Mouse (Mus musculus): ENCODE measurements at regions not wholly inside any gene's neighbourhood (a gene's known extent, or its start where the extent isn't known, plus 50 kb on each side); places are given as distances from the start of the nearest gene placed in this dataset.
A peak's percentile ranks its signal among the peaks of the same experiment; 100 is the strongest.

GRCm38 (mm10) chr5:119217077-119217476, 453.4 kb upstream of the Tbx3 start:
- DNase-seq (ENCODE audit: low read depth): no peak

DNA sequence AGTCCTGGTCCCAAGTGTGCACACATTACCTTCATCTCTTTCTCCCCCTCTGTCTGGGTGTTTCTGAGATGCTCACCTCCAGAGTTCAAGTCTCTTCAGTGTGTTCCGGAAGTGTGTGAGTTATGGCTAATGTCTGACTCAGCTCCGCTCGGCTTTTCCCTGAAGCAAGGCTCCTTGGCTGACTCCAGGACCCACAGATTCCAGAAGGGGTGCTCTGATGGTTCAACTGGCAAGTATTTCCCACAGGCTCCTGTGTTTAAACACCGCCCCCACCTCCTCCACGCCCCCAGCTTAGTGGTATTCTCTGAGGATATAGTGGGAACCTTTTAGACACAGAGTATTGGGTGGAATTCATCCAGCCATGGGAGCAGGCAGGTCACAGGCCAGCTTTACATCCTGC, 441.8 kb upstream of the Tbx3 start:
- peak; percentile 77 for DNase-seq (ENCODE audit: low read depth)

DNA sequence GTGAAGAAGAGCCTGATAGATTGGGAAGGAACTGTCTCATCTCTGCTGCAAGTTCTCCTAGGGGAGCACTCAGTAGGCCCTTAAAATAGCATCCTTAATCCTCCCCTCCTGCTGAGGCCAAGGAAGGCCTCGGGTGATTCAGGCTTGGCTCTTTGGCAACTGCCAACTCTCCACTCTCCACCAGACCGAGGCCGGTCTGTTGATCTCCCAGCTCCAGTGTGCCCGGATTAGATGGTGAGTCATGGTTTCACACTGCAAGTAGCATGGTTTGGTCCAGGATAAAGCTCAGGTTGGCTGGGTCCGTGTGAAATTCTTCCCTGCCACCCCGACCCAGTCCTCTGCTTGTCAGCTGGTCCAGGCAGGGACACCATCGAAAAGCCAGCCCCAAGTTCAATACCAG, 437.5 kb upstream of the Tbx3 start:
- DNase-seq (ENCODE audit: low read depth): peak; percentile 86

DNA sequence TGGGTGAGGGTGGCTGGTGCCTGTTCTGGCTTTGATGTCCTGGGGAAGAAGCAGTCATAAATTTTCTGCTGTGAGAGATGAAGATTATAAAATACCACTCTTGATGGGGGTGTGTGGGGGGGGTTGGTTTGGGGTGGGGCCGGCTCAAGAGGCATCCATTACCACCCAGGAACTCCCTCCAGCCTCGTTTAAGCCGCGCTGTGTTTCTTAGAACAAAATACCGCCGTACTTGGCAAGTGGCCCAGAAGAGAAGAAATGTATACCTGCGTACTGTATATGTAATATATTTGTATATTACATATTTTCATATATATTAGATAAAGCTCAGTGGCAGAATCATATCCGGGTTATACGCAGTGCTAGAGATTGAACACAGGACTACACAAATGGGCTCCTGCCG, 434.6 kb upstream of the Tbx3 start:
- no peak for DNase-seq (ENCODE audit: low read depth)

DNA sequence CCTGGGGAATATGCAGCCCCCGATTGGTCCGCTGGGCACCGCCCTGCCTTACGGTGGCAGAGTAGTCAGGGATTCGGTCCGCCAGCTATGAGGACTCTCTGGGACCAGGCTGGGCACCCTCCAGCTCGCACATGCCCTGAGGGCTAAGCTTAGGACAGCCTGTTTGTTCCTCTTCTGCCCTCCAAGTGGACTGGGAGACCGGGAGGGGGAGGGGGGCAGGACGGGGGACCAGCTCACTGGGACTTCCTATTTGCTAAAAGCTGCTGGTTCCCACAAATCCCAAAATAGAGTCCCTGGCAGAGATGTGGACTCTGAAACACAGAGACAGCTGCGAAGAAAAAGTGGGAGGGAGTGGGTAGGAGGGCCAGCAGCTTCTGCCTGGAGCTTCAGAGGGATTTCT, 423.6 kb upstream of the Tbx3 start:
- DNase-seq (ENCODE audit: low read depth): no peak

DNA sequence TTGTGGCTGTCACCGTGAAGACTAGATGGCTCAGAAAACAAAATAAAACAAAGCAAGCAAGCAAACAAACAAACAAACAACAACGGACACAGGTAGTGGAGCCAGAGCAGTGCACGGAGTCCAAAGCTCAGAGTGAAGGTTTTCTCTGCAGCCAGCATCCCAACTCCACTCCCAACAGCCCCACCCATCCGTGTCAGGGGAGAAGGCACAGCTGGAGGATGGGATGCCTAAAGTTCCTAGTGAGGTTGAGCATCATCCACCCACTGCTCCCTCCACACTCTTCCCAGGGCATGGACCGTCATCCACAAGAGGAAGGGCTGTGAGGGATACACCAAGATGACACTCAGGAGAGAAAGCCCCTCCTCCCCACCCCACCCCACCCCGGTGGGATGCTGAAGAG, 421.8 kb upstream of the Tbx3 start:
- DNase-seq (ENCODE audit: low read depth): no peak

- DNase-seq (ENCODE audit: low read depth): no peak
Observed at GRCm38 (mm10) chr5:119249124-119249718, 421.2 kb upstream of the Tbx3 start.

DNA sequence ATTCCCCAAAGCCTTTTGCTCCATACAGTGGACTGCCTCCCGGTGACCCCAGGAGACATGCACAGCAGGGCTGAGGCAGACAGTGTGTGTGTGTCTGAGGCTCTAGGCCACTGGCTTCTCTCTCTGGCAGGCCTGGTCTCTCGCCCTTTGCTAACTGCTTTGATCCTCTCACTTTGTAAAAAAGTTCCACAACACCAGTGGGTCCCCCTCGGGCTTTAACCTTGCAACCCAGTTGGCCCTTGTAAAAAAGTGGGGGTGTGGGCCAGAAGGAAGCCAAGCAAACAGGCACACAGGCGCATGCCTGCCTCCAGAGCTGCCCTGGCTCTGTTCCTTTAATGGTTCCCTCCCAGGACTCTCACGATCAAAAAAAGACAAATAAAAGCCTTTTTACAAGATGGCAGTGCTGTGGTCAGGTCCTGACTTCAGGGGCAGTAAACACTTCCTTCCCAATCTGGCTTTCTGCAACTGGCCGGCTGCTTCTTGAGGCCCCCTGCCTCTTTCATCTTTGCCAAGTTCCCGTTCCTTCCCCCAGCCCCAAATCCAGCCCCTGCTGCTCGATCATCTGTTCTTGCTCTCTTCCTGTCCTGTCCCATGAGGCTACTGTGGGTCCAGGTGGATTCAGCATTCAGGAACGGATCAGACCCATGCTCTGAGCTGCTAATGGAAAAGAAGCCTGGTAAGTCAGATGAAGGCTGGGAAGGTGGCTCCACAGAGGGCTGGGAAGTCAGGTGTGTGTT, 419.0 kb upstream of the Tbx3 start:
- DNase-seq (ENCODE audit: low read depth): no peak

GRCm38 (mm10) chr5:119257374-119258120, 412.9 kb upstream of the Tbx3 start:
- no peak for DNase-seq (ENCODE audit: low read depth)

GRCm38 (mm10) chr5:119258831-119259230, 411.6 kb upstream of the Tbx3 start:
- no peak for DNase-seq (ENCODE audit: low read depth)

DNA sequence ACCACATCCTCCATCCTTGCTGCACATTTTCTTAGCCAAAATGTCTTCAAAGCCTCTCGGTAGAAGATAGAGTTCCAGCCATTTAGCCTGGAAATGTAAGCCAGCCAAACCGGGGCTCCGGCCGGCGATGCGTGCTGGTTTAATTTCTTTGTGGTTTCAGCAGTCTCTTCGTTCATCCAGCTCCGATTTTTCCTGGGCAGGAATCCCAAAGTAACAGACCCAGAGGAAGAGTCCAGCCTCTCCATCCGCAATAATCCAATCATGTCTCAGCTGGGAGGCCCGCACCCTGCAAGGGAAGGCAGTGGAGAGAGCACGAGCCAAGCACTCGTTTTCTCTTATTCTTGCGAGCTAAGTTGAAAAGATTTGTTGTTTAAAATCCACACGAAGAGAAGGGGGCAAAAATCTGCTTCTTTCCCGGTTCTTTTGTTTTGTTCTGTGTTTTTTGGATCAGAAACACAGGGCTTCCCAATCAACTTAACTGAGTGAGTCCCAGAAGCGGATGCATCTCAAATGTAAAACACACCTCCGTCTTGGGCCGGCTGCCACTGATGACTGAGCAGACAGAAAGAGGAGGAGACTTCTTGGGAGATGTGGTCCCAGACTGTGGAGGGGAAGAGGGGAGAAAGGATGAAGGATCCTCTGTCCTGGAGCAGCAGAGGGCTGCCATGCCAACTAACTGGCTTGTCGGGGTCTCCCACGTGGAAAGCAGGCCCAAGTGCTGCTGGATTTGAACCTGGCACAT, 405.1 kb upstream of the Tbx3 start:
- peak; percentile 87 for DNase-seq (ENCODE audit: low read depth)

DNA sequence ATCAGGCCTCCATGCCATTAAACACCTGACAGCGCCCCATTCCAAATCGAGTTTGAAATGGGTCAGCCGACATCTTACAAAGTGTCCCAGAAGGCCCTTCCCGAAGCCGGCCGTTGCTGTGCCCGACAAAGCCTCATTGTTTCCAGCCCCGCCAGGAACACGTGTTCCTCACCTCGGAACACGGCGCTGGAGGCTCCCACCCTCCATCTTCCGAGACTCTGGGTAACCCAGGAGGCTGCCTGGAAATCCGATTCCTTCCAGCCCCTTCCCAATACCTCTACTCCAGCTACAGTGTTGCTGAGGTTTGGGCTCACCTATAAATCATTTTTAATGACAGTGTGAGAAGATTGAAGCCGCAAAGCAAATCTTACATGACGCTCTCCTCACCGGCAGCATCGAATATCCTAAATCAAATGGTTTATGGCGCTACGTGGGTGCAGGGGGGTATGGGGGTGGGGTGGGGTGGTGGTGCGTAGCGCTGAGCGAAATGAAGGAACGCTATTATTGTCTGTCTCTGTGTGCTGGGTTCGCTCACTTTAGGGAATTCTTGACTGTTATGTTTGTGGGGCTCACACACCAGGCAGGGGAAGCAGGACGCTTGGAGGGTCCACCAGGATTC, 399.1 kb upstream of the Tbx3 start:
- no peak for DNase-seq (ENCODE audit: low read depth)

- peak; percentile 38 for DNase-seq (ENCODE audit: low read depth)
Observed at GRCm38 (mm10) chr5:119273203-119273602, 397.3 kb upstream of the Tbx3 start.

DNA sequence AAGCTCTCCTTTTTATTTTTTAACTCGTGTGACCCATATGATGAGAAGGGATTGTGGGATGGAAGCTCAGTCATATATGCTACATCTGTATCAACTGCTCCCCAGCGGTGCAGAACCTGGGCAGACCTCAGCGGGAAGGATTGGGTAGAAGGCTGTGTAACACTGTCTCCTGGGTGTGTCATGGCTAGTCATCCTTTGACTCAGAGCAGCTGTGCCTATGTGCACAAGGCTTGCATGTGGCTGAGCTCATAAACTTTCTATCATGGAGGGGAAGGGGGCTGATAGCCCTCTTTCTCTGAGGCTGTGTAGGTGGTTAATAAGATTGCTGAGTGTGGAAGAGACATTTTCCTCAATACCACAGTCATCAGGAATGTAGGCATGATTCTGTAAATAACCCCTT, 396.9 kb upstream of the Tbx3 start:
- peak; percentile 27 for DNase-seq (ENCODE audit: low read depth)

DNA sequence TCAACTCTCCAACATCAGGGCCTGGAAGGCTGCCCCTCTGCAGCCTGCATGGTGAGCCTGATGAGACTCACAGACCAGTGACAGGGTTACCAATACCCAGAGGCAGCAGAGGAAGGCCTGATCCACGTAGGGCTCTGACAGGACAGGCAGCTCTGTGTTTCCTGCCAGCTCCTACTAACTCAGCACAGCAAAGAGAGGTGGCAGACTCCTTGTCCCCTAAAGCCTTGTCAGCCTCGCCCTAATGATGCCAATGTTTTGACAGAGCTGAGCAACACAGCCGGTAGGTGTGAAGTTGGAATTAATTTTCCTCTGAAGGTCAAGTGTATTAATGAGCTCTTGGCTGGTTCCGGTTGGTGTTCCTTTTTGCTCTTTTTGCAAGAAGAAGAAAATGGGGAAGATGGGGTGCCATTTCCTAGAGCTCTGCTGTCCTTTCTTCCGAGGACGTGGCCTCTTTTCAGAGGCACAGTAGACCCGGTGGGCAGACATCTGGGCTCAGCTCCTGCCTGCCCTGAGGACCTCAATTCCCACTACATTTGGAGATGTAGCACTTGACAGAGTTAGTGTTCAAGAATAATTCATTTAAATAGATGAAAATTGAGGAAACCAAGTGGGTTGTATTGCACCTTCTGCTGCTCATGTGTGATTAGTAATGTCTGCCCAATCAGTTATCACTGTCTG, 395.5 kb upstream of the Tbx3 start:
- no peak for DNase-seq (ENCODE audit: low read depth)

- DNase-seq (ENCODE audit: low read depth): no peak
Observed at GRCm38 (mm10) chr5:119280146-119280545, 390.3 kb upstream of the Tbx3 start.

- no peak for DNase-seq (ENCODE audit: low read depth)
Observed at GRCm38 (mm10) chr5:119289808-119290207, 380.7 kb upstream of the Tbx3 start.

DNA sequence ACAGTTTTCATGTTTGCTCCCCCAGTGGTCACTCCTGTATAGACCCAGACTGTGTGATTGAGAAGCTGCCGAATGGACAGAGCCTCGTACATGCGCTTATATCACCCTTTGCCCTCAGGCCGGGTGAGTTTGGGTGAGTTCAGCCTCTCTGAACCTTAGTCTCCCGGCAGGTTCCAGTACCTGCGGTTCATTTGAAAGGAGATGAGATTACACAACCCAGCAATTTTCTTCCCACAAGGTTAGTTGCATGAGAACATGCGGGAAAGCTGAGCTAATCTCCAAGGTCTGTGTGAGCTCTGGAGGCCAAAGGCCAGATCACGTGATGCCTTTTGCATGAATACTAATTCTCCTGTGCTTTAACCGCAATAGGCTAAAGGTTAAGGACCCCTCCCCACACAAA, 378.1 kb upstream of the Tbx3 start:
- DNase-seq (ENCODE audit: low read depth): no peak

GRCm38 (mm10) chr5:119292889-119293288, 377.6 kb upstream of the Tbx3 start:
- DNase-seq (ENCODE audit: low read depth): no peak

DNA sequence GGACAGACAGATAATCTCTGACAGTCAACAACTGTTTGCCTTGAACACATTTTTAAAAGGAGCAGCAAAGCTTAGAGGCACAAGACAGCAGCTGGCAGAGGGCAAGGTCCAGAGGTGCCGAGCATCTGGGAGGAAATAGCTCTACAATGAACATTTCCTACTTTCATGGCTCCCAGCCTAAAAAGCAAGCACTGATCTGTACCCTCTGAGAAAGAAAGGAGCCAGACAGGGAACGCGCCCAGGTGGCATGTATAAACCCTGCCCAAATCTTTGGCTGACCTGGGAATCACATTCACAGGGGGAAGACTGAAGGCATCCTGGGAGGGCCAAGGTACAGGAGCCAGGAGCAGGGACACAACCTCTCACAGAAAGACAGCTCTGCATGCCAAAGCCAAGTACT, 371.2 kb upstream of the Tbx3 start:
- no peak for DNase-seq (ENCODE audit: low read depth)

GRCm38 (mm10) chr5:119300106-119300505, 370.4 kb upstream of the Tbx3 start:
- DNase-seq (ENCODE audit: low read depth): peak; percentile 5

GRCm38 (mm10) chr5:119301539-119301938, 368.9 kb upstream of the Tbx3 start:
- DNase-seq (ENCODE audit: low read depth): no peak

All from NIH3T3 (cell line).